Mouse (Mus musculus) splenic B cell, adult 2 months (primary cell): ENCODE data around the gene Rab26.

Experiments
- DNase-seq: peaks from one replicate; pipeline ENCODE4 v3.0.0-alpha.2; 2011; ENCODE audit warnings: low read depth, low spot score
- H3K27me3 ChIP-seq: 2 replicates; pipeline ENCODE4 v1.6.1; 2012; ENCODE audit warnings: mild to moderate bottlenecking, low read length, moderate library complexity, mixed read lengths; ENCODE audit not compliant: control insufficient read depth, poor library complexity, insufficient read depth, severe bottlenecking
- H3K36me3 ChIP-seq: 2 replicates; pipeline ENCODE4 v1.6.1; 2012; ENCODE audit warnings: mild to moderate bottlenecking, low read length, moderate library complexity, mixed read lengths; ENCODE audit not compliant: control insufficient read depth, poor library complexity, insufficient read depth, severe bottlenecking

Rab26 gene

DNA sequence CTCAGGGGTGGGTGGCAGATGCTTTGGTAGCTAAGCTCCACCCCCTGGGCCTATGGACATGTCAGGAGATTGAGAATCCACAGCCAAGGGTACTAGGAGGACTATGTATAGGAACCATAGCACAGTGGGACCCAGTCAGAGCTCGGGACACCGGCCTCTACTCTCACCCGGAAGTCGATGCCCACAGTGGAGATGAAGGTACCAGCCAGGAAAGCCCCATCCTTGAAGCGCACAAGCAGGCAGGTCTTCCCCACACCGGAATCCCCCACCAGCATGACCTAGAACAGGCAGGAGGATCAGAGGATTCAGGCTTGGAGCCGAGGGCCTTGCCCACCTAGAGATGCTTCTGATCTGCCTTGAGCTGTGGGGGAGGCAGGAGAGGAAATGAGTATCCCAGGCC is 2.0 kb downstream of the Rab26 start:
- no peak for DNase-seq
- Histone ChIP-seq H3K36me3 (0 out of 2 replicates have a peak, but pooled peaks cover 1% of the 10 kb centered on the region), H3K27me3 (no peaks in the 10 kb centered on the region)

DNA sequence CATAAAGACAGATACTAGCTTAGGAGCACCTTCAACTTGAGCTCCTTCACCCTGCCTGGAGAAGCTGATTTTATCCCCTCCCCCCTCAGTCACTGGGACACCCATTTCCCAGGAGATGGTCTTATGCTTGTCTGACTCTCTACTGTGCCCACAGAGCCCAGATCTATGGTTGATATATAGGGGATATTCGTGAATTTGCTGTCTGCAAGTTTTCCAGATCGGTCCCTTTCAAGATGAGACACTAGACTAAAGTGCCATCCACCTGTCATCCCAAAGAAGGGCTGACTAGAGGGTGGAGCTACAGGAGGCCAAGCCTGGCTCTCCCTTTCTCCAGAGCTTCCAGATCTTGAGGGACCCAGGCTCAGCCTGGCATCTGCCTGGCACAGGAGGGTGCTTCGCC is 2.9 kb downstream of the Rab26 start:
- H3K27me3 ChIP-seq, result no peaks in the 10 kb centered on the region
- 0 out of 2 replicates have a peak, but pooled peaks cover 1% of the 10 kb centered on the region for H3K36me3 ChIP-seq
- DNase-seq, result no peak

- Histone ChIP-seq H3K27me3 (no peaks in the 10 kb centered on the region), H3K36me3 (0 out of 2 replicates have a peak, but pooled peaks cover 1% of the 10 kb centered on the region)
- no peak for DNase-seq
These were observed 3.5 kb downstream of the Rab26 start for GRCm38 (mm10) chr17:24530361-24531050.

DNA sequence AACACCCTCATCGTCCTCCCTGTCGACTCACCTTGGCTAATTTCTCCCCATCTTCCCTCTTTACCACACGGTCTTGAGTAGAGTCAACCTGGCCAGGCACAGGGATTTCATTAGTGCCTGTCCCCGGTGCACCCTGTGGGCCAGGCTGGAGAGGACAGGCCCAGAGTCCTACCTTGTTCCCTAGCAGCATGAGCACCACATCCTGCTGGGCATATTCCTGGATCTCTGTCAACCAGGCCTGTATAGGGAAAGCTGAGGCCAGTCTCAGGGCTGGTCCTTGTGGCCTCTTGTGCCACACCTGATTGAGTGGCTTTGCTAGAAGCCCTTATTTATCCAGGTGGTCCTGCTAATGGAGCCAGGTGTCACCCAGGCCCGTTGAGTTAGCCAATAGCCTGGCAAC is 4.1 kb downstream of the Rab26 start:
- Histone ChIP-seq H3K36me3 (0 out of 2 replicates have a peak, but pooled peaks cover 1% of the 10 kb centered on the region), H3K27me3 (no peaks in the 10 kb centered on the region)
- DNase-seq, result no peak

DNA sequence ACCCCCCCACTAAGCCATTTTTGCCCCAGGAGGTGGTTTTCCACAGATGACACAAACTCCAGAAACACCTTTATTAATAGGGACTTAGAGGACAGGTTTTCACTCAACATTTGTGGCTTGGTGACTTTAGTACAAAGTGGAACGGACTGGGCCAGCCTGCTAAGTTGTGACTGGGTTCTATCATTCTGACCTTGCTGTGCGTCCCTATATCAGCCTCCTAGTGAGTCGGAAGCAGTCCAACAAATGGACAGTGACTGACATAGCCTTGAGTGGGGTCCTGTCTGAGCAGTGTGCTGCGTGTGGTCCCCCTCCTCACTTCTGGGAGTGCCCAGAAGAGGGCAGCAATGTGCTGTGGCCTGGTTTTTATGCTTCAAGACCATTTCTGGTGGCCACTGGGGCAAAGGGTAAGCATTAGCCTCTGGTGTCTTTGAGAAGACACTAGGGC is 5.0 kb downstream of the Rab26 start:
- Histone ChIP-seq H3K36me3 (0 out of 2 replicates have a peak, but pooled peaks cover 1% of the 10 kb centered on the region), H3K27me3 (no peaks in the 10 kb centered on the region)
- peak; percentile 77 for DNase-seq

GRCm38 (mm10) chr17:24528560-24528918 is 5.5 kb downstream of the Rab26 start:
- no peak for DNase-seq
- Histone ChIP-seq H3K36me3 (0 out of 2 replicates have a peak, but pooled peaks cover 1% of the 10 kb centered on the region), H3K27me3 (no peaks in the 10 kb centered on the region)

DNA sequence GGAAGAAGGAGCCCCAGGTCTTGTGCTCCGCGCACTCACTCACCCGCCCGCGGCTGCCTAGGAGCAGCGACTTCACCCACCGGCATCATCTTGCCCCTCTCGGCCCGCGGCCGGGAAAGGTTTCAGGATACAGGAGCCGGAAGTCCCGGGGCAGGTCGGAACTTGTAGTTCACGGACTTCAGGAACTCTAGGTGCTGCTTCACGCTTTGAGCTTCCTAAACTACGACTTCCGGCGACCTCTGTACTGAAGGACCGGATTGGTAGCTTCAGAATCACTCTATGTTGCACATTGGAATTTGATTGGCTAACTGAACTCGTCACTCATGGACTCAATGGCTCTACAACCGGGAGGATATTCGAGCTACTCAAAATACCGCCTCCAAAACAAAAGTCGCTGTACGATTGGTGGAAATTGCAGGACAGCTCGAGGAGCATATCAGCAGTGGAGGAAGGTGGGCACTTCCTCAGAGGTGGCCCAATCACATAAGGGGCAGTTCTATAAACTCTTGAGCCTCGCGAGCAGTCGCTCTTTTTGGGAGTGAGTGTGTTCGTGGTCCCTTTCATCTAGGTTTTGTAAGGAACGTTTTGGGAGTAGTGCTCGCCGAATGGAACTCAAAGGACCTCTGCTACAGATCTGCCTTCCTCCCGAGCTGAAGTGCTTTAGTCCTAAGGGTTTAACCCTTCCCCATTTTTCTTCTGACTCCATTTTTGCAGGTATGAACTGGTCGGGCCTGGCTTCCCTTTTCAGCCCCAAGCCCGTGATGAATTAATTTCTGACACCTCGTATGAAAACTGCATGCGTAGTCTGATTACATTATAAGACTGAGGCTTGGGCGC is 6.1 kb downstream of the Rab26 start, which contains the start of gene Traf7:
Gene Traf7, minus strand, starts transcription at position 216 of the 837 bp plus-strand sequence.
- DNase-seq, result peak; percentile 99
- 0 out of 2 replicates have a peak, but pooled peaks cover 1% of the 10 kb centered on the region for H3K36me3 ChIP-seq
- H3K27me3 ChIP-seq, result no peaks in the 10 kb centered on the region

GRCm38 (mm10) chr17:24527315-24527714 is 6.7 kb downstream of the Rab26 start:
- DNase-seq, result no peak

DNA sequence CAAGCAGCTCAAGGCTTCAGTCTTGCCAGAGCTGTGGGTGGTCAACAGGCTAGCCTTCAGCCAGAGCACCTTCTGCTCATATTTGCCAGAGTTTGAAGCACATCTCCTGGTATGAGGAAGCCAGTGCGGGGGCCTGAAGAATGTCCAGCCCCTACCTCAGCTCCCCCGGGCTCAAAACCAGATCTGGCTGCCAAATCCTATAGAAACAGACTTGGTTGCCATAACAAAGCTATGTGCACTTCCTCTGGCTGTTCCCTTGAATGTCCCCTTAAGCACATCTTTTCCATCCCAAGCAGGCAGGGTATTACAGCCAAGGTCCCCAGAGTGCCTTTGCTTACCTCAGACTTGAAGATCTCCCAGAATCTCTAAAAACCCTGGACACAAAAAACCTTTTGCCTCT is 9.3 kb downstream of the Rab26 start:
- Histone ChIP-seq H3K36me3 (no peaks in the 10 kb centered on the region), H3K27me3 (no peaks in the 10 kb centered on the region)
- DNase-seq, result no peak

More at GRCm38 (mm10) chr17:24527315-24527714, 6.7 kb downstream of the Rab26 start:
- H3K27me3 ChIP-seq, result no peaks in the 10 kb centered on the region
- H3K36me3 ChIP-seq, result 0 out of 2 replicates have a peak, but pooled peaks cover 1% of the 10 kb centered on the region

GRCm38 (mm10) chr17:24520450-24520849 is 13.6 kb downstream of the Rab26 start:
- no peaks in the 10 kb centered on the region for H3K27me3 ChIP-seq

DNA sequence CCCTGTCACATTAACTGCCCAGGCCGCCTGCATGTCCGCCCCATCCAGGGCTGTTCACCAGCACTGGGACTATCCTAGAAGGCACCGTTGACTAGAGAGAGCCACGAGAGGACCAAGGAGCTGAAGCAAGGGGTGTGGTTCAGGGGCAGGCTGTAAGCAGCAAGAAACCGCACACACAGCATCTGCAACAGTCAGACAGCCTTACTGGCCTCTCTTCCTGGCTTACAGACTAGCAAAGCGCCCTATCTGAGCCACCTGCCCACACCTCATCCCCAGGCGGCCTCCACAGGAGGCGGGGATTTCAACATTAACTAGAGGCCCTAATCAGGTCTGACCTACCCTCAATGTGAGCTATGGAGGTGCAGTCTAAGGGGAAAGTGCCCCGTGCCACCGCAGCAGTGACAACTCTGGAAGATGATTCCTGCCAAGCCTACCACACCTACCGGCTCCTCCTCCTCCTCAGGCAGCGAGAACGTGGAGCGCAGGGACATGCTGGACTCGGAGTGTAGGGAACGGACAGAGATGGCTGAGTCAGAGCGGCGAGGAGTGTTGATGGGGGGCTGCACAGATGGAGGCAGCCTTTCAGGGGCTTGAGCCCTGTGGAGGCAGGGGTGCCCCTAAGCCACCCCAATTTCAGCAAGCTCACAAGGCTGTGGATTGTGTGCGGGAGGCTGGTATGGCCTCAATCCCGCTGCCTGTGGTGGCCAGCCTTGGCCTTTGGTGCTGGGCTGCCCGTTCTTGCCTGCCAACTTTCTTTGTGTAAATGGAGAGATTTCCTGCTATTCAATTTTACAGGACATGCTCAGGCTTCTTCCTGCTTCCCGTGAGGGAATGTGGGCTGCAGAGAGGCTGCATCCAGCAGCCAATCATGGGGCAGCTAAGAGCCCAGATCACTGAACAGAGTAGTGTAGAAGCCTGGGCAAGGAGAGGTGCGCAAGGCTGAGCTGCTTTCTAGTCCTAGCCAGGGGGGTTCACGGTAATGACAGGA is 19.4 kb downstream of the Rab26 start:
- Histone ChIP-seq H3K36me3 (peaks cover 4% of the 10 kb centered on the region; the same call in 1 of the 2 replicates), H3K27me3 (no peaks in the 10 kb centered on the region)
- DNase-seq, result no peak

More at GRCm38 (mm10) chr17:24520450-24520849, 13.6 kb downstream of the Rab26 start:
- H3K36me3 ChIP-seq, result no peaks in the 10 kb centered on the region; the same call in 1 of the 2 replicates
- DNase-seq, result no peak

GRCm38 (mm10) chr17:24513609-24514008 is 20.4 kb downstream of the Rab26 start:
- Histone ChIP-seq H3K27me3 (no peaks in the 10 kb centered on the region), H3K36me3 (peaks cover 7% of the 10 kb centered on the region; the same call in 1 of the 2 replicates)
- DNase-seq, result peak; percentile 14

DNA sequence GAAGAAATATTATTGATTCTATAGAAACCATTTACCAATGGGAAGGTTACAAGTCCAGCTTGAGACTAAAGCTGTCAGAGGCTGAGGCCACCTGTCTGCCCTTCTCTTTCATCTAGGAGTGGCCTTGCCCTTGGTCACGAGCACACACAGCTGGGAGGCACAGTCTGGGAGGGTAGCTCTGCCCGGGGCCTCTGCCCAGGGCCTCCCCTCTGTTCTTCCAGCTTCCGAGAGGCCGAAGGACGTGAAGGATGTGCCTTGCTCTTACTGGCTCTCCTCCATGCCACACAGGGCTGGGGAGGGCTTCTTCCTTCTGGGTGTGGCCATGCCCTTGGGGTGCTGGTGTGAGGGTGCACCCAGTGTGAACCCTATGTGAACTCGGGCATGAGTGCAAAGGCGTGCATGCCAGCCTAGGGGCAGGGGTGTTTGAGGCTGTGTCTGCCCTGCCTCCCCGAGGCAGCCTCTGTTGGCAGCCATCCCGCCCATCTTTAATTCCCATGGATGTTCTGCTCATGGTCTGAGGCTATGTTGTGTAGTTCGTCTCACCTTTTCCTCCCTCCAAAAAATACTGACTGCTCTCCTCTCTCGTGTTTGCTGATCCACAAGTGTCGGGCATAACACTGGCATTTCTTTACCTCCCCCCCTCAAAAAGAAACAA is 26.1 kb downstream of the Rab26 start:
- DNase-seq, result no peak
- Histone ChIP-seq H3K36me3 (peaks cover 4% of the 10 kb centered on the region; the same call in 1 of the 2 replicates), H3K27me3 (no peaks in the 10 kb centered on the region)
